Mouse (Mus musculus) lung, adult 2 months (tissue): Measurements from ENCODE around the gene Adamts2.

ENCODE experiments used
- CTCF ChIP-seq: fragments of 200-500 bp; IDR thresholded peaks from 2 replicates; pipeline ENCODE4 v1.5.1; 2011; ENCODE audit warnings: mild to moderate bottlenecking, low read length, control low read depth; ENCODE audit not compliant: insufficient read depth
- POLR2A ChIP-seq: fragments of 200-500 bp; IDR thresholded peaks from 2 replicates; pipeline ENCODE4 v1.6.1; 2011; ENCODE audit warnings: low read depth, mild to moderate bottlenecking, control low read depth, low read length, borderline replicate concordance; ENCODE audit errors: extremely low read depth

- TF ChIP-seq CTCF (no peak), POLR2A (no peak)
These were observed 101.5 kb downstream of the Adamts2 start for GRCm38 (mm10) chr11:50703397-50703796.
